Mouse (Mus musculus): Measurements from ENCODE around the gene Tbc1d22b. TPM values are rescaled to one million over a fixed set of nuclear protein-coding genes. Genes with fewer than 3 reads are reported as not detected.

The Tbc1d22b gene
- polyA plus RNA-seq, 1 experiment from 2014 or later: 6.9 TPM

GRCm38 (mm10) chr17:29569831-29570230 is 20.2 kb downstream of the Tbc1d22b start:
- Histone ChIP-seq H3K4me3 (ENCODE audit: low read depth, low read length) (no peak overlapping the region), H3K9me3 (ENCODE audit: control insufficient read depth, low read length) (no peaks in the 10 kb centered on the region), H3K27me3 (ENCODE audit: control insufficient read depth, insufficient read depth, low read length) (no peaks in the 10 kb centered on the region), H3K4me2 (replicated peaks; ENCODE audit: low read depth) (no peak overlapping the region), H3K36me3 (ENCODE audit: control insufficient read depth, insufficient read depth, low read length) (peaks cover 13% of the 10 kb centered on the region; the same call in 1 of the 2 replicates), H3K4me1 (replicated peaks; ENCODE audit: control insufficient read depth, insufficient read depth) (no peaks in the 10 kb centered on the region), H3K27ac (replicated peaks) (no peak overlapping the region), H3K9ac (ENCODE audit: low read length) (no peak overlapping the region)
- DNase-seq (ENCODE audit: low spot score) (no peak), ATAC-seq (ENCODE audit: low FRiP score, low TSS enrichment) (no peak)
- WGBS: 90% methylated on average over 6 of the region's 6 CpGs
- TF ChIP-seq EP300 (optimal IDR thresholded peaks at IDR 0.05): no peak
- no peak for TF ChIP-seq CTCF (IDR thresholded peaks at IDR 0.05; ENCODE audit: low read depth)

DNA sequence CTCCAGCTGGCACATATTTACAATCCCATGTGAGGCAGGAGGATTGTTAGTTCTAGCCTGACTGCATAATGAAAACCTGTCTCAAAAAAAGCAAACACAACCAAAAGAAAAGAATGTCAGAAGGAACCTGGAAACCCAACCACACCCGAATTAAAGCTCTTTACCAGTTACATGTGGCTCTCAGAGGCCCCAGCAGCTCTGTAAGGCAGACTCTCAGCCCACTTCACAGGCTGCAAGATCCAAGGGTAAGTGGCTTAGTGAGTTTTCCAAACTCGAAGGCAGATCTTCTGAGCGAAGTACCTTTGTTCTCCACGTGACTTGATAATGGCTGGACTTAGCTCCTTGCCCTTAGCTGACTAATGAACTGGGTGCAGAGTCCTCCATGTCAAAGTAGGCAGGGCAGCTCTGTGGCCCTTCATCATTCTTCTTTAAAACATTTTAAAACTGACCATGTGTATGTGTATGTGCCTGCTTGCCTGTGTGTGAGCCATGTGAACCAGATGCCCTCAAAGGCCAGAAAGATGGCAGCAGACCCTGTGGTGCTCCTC is 30.1 kb downstream of the Tbc1d22b start:
- peaks cover 13% of the 10 kb centered on the region; the same call in 1 of the 2 replicates for H3K36me3 ChIP-seq (ENCODE audit: control insufficient read depth, insufficient read depth, low read length)
- no peak overlapping the region for H3K4me2 ChIP-seq (replicated peaks; ENCODE audit: low read depth)
- no peaks in the 10 kb centered on the region for H3K4me1 ChIP-seq (replicated peaks; ENCODE audit: control insufficient read depth, insufficient read depth)
- no peak overlapping the region for H3K27ac ChIP-seq (replicated peaks)
- no peak overlapping the region for H3K4me3 ChIP-seq (ENCODE audit: low read depth, low read length)
- TF ChIP-seq CTCF (IDR thresholded peaks at IDR 0.05; ENCODE audit: low read depth) (no peak), EP300 (optimal IDR thresholded peaks at IDR 0.05) (no peak)
- DNase-seq (ENCODE audit: low spot score) (peak; percentile 41), ATAC-seq (ENCODE audit: low FRiP score, low TSS enrichment) (peak; percentile 77)
- H3K9me3 ChIP-seq (ENCODE audit: control insufficient read depth, low read length): no peaks in the 10 kb centered on the region
- WGBS: 51% methylated on average over 4 of the region's 4 CpGs
- no peak overlapping the region for H3K9ac ChIP-seq (ENCODE audit: low read length)
- H3K27me3 ChIP-seq (ENCODE audit: control insufficient read depth, insufficient read depth, low read length): no peaks in the 10 kb centered on the region

GRCm38 (mm10) chr17:29583569-29583968 is 34.0 kb downstream of the Tbc1d22b start:
- peaks cover 4% of the 10 kb centered on the region; the same call in 1 of the 2 replicates for H3K36me3 ChIP-seq (ENCODE audit: control insufficient read depth, insufficient read depth, low read length)
- H3K9ac ChIP-seq (ENCODE audit: low read length): no peak overlapping the region
- 83% methylated on average over 5 of the region's 5 CpGs for WGBS
- H3K9me3 ChIP-seq (ENCODE audit: control insufficient read depth, low read length): no peaks in the 10 kb centered on the region
- H3K4me3 ChIP-seq (ENCODE audit: low read depth, low read length): no peak overlapping the region
- no peaks in the 10 kb centered on the region for H3K4me1 ChIP-seq (replicated peaks; ENCODE audit: control insufficient read depth, insufficient read depth)
- no peak overlapping the region for H3K4me2 ChIP-seq (replicated peaks; ENCODE audit: low read depth)
- no peaks in the 10 kb centered on the region for H3K27me3 ChIP-seq (ENCODE audit: control insufficient read depth, insufficient read depth, low read length)
- H3K27ac ChIP-seq (replicated peaks): no peak overlapping the region
- DNase-seq (ENCODE audit: low spot score): no peak
- no peak for TF ChIP-seq EP300 (optimal IDR thresholded peaks at IDR 0.05)
- no peak for TF ChIP-seq CTCF (IDR thresholded peaks at IDR 0.05; ENCODE audit: low read depth)
- ATAC-seq (ENCODE audit: low FRiP score, low TSS enrichment): no peak

DNA sequence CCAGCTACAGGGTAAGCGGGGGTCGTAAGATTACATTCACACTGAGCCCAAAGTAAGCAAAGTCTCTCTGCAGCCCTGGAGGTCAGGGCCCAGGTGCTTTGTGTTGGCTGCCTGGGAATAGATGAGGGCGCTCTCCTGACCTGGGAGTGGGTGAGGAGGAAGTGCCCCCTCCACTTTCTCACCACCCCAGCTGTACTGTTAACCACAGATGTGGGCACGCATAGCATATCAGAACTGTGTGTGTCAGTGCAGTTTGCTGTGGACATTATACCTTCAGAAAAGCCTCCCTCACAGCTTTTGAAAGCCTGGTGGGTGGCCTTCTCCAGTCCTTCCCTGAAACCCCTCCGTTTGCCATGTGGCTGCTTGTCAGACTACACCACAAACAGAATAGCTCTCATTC is 34.7 kb downstream of the Tbc1d22b start:
- no peaks in the 10 kb centered on the region for H3K27me3 ChIP-seq (ENCODE audit: control insufficient read depth, insufficient read depth, low read length)
- no peak overlapping the region for H3K4me2 ChIP-seq (replicated peaks; ENCODE audit: low read depth)
- H3K9me3 ChIP-seq (ENCODE audit: control insufficient read depth, low read length): no peaks in the 10 kb centered on the region
- H3K27ac ChIP-seq (replicated peaks): no peak overlapping the region
- no peak overlapping the region for H3K9ac ChIP-seq (ENCODE audit: low read length)
- WGBS: 60% methylated on average over 5 of the region's 5 CpGs
- H3K4me3 ChIP-seq (ENCODE audit: low read depth, low read length): no peak overlapping the region
- DNase-seq (ENCODE audit: low spot score) (no peak), ATAC-seq (ENCODE audit: low FRiP score, low TSS enrichment) (no peak)
- no peaks in the 10 kb centered on the region for H3K4me1 ChIP-seq (replicated peaks; ENCODE audit: control insufficient read depth, insufficient read depth)
- TF ChIP-seq CTCF (IDR thresholded peaks at IDR 0.05; ENCODE audit: low read depth) (no peak), EP300 (optimal IDR thresholded peaks at IDR 0.05) (no peak)
- 0 out of 2 replicates have a peak, but pooled peaks cover 2% of the 10 kb centered on the region for H3K36me3 ChIP-seq (ENCODE audit: control insufficient read depth, insufficient read depth, low read length)

GRCm38 (mm10) chr17:29584737-29585136 is 35.2 kb downstream of the Tbc1d22b start:
- WGBS: 81% methylated on average over 3 of the region's 3 CpGs
- H3K27me3 ChIP-seq (ENCODE audit: control insufficient read depth, insufficient read depth, low read length): no peaks in the 10 kb centered on the region
- no peak overlapping the region for H3K4me3 ChIP-seq (ENCODE audit: low read depth, low read length)
- H3K4me2 ChIP-seq (replicated peaks; ENCODE audit: low read depth): no peak overlapping the region
- 0 out of 2 replicates have a peak, but pooled peaks cover 2% of the 10 kb centered on the region for H3K36me3 ChIP-seq (ENCODE audit: control insufficient read depth, insufficient read depth, low read length)
- DNase-seq (ENCODE audit: low spot score) (no peak), ATAC-seq (ENCODE audit: low FRiP score, low TSS enrichment) (no peak)
- no peaks in the 10 kb centered on the region for H3K9me3 ChIP-seq (ENCODE audit: control insufficient read depth, low read length)
- no peak for TF ChIP-seq EP300 (optimal IDR thresholded peaks at IDR 0.05)
- no peak for TF ChIP-seq CTCF (IDR thresholded peaks at IDR 0.05; ENCODE audit: low read depth)
- no peak overlapping the region for H3K27ac ChIP-seq (replicated peaks)
- no peak overlapping the region for H3K9ac ChIP-seq (ENCODE audit: low read length)
- H3K4me1 ChIP-seq (replicated peaks; ENCODE audit: control insufficient read depth, insufficient read depth): no peaks in the 10 kb centered on the region

DNA sequence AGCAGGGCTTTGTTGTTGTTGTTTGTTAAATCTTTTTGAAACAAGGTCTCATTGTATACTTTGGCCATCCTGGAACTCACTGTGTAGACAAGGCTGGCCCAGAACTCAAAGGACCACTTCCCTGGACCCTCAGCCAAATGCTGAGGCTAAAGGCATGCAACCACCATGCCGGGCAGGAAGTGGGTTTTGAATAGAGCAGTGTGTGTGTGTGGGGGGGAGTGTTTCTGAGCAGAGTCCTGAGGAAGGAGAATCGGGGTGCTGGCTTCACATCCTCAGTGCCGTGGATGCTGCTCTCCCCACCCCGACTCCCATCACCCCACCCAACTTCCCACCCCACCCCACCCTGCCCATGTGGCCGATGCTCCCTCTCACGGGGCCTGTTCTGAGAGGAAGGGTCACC is 35.9 kb downstream of the Tbc1d22b start:
- WGBS: 79% methylated on average over 6 of the region's 6 CpGs
- H3K9me3 ChIP-seq (ENCODE audit: control insufficient read depth, low read length): no peaks in the 10 kb centered on the region
- H3K4me2 ChIP-seq (replicated peaks; ENCODE audit: low read depth): no peak overlapping the region
- H3K4me1 ChIP-seq (replicated peaks; ENCODE audit: control insufficient read depth, insufficient read depth): no peaks in the 10 kb centered on the region
- TF ChIP-seq EP300 (optimal IDR thresholded peaks at IDR 0.05): no peak
- no peak for TF ChIP-seq CTCF (IDR thresholded peaks at IDR 0.05; ENCODE audit: low read depth)
- H3K9ac ChIP-seq (ENCODE audit: low read length): no peak overlapping the region
- 0 out of 2 replicates have a peak, but pooled peaks cover 2% of the 10 kb centered on the region for H3K36me3 ChIP-seq (ENCODE audit: control insufficient read depth, insufficient read depth, low read length)
- H3K27ac ChIP-seq (replicated peaks): no peak overlapping the region
- DNase-seq (ENCODE audit: low spot score) (no peak), ATAC-seq (ENCODE audit: low FRiP score, low TSS enrichment) (no peak)
- H3K27me3 ChIP-seq (ENCODE audit: control insufficient read depth, insufficient read depth, low read length): no peaks in the 10 kb centered on the region
- H3K4me3 ChIP-seq (ENCODE audit: low read depth, low read length): no peak overlapping the region

Measured in stomach, postnatal 0 days (tissue).